Mouse (Mus musculus) kidney, postnatal 14 days (tissue): ENCODE data around the gene Myadm.

Experiments
- DNase-seq: peaks from one replicate; pipeline ENCODE4 v3.0.0; 2022; ENCODE audit warnings: mixed read lengths

The Myadm gene

DNA sequence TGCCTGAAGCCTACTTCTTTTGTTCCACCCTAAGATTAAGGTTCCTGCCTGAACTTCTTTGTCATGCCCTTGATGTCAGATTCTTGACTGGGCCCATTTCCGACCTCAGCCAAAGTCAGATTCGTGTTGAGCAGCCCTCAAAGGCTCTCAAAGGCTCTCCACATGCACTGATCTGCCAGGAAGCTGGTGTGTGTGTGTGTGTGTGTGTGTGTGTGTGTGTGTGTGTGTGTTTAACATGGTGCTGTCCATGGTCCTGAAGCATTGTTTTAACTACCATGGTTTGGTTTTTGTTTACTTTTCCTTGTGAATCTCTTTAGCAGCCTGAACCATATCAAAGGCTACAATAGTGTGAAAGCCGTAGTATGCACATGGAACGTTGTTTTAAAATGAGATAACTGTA is 39.1 kb downstream of the Myadm start:
- no peak for DNase-seq

DNA sequence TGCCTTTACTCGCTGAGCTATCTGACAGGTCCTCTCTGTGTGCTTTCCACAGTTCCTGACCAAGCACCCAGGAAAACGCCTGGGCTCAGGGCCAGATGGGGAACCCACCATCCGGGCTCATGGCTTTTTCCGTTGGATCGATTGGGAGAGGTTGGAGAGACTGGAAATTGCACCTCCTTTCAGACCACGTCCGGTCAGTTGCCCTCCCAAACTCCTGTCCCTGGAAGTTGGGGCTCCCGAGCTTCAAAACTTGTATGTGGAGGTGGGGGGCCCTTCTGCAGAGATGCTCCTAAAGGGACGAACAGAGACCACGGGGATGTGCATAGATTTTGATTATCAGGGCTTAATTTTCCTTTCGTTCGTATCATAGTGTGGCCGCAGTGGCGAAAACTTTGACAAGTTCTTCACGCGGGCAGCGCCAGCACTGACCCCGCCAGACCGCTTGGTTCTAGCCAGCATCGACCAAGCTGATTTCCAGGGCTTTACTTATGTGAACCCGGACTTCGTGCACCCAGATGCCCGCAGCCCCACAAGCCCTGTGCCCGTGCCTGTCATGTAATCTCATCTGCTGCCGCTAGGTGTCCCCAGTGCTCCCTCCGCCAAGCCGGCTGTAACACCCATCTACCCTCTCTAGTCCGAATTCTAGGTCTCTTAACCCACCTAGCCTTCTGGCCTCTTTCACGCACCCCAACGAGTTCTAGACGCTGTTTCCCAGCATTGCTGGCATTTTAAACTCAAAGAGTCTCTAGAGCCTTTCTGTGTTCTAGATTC is 41.1 kb downstream of the Myadm start:
- peak; percentile 80 for DNase-seq

GRCm38 (mm10) chr7:3331171-3331570 is 42.3 kb downstream of the Myadm start:
- no peak for DNase-seq

GRCm38 (mm10) chr7:3331581-3332223 is 42.8 kb downstream of the Myadm start:
- peak; percentile 74 for DNase-seq

DNA sequence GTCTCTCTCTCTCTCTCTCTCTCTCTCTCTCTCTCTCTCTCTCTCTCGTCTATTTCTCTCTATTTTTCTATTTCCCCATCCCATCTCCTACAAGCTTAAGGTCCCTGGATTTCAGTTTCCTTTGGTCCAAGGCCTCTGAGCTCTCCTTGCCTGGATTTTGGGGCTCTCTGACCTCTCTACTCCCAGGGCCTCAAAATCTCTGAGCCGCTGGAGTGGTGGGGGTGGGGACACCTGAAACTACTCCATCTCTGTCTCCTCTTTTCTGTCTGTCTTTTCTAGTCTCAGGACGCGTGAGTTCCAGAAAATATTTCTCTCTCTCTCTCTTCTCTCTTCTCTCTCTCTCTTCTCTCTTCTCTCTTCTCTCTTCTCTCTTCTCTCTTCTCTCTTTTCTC is 43.3 kb downstream of the Myadm start:
- DNase-seq, result no peak

DNA sequence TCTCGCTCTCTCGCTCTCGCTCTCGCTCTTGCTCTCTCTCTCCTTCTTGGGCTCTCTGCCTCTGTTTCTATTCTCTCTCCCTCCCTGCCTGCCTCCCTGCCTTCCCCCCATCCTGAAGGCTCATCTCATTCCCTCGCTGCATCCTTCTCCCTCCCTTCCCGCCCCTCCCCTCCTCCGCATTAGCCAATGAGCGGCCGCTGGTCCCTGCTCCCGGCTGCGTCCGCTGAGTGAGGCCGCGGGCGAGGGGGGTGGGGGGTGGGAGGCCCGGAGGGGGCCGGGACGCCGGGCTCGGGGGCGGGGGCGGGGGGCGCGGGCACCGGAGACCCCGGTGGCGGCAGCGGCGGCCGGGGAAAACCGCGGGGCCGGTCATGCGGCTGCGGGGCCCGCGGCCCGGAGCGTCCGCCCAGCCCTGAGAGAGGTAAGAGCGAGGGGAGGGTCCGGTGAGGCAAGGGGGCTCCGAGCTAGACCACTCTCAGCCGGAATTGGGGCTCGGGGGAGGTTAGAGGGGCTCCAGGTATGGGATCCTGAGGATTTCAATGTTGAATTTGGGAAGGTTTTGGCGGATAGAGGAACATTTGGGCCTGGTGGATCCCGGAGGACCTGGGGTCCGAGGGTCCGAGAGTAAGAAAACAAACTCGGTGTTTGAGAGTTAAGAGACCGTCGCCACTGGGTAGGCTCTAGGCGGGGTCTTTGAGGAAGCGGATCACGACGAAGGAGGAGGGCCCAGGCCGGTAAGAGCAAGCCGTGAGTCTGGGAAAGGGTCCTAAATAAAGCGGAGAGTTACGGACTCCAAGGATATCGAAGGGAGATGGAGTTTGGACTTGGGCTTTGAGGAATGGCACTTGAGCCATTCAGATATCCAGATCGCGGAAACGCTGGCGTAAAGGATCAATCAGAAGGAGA is 44.0 kb downstream of the Myadm start, which contains the start of gene Cacng7:
Gene Cacng7 (plus strand): TSS at position 337 of the 903 bp plus-strand sequence.
- peak; percentile 13 for DNase-seq

- no peak for DNase-seq
Measured at GRCm38 (mm10) chr7:3333542-3333941, 44.7 kb downstream of the Myadm start.

DNA sequence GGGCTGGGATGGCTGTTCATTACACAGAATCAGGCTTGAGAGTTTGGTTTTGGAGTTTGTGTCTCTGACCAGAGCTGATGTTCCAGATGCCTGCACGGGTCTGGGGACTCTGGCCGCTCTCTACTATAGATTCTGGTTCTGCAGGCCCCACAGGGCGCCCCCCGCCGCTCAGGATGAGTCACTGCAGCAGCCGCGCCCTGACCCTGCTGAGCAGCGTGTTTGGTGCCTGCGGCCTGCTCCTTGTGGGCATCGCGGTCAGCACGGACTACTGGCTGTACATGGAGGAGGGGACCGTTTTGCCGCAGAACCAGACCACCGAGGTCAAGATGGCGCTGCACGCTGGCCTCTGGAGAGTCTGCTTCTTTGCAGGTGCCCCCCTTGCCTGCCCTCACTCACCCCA is 47.5 kb downstream of the Myadm start:
- DNase-seq, result no peak

DNA sequence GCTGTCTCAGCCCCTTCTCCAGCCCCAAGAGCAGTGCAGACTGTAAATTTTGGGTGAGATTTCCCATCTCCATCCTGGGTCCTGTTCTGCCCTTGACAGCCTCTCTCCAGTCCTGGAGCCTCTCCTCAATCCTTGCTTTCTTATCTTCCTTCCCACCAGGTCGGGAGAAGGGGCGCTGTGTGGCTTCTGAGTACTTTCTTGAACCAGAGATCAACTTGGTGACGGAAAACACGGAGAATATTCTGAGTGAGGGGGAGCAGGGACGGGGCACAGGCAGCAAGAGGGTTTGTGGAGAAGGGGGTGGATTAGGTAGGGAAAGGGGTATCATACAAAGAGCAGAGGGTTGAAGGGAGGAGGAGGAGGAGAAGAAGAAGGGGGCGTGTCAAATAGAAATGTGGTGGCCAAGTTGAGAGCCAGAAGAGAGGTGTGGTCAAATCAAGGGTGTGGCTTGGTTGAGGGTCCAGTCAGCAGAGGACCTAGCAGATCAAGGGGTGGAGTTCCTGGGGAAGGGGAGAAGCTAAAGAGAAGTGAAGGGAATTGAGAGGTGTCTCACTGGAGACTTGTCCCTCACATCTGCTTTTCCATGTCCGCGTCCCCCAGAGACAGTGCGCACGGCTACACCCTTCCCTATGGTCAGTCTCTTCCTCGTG is 49.5 kb downstream of the Myadm start:
- no peak for DNase-seq

DNA sequence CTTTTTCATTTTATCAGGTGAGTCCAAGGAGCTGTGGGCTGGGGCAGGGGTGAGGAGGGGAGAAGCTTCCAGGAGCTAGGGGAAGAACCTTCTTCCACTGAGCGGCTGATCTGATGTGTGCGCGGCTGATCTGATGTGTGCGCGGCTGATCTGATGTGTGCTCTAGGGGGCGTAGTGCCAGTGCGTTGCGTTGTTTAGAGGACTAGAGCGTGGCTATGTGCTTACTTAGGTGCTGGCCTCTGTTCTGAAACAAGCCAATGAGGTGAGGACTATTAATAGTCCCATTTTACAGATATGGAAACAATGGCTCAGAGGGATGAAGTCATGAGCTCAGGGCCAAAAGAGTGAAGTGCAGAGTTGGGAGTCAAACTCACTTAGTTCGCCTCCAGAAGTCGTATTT is 50.1 kb downstream of the Myadm start:
- DNase-seq, result no peak

DNA sequence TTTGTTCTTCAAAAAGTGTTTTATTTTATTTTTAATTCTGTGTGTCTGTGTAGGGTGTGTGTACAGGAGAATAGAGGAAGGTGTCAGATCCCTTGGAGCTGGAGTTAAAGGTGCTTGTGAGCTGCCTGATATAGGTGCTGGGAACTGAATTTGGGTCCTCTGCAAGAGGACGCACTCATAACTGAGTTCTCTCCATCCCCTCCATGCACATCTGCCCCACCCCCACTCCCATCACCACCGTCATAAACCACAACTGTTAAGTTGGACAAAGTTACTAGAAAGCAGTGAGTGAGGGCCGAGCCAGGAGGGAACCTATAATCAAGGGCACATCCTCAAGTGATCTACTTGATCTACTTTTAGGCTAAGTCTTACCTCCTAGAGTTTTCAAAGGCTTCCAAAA is 55.0 kb downstream of the Myadm start:
- no peak for DNase-seq

GRCm38 (mm10) chr7:3345301-3345700 is 56.4 kb downstream of the Myadm start:
- no peak for DNase-seq

- no peak for DNase-seq
Measured at GRCm38 (mm10) chr7:3347366-3348287, 58.7 kb downstream of the Myadm start.

GRCm38 (mm10) chr7:3348326-3348725 is 59.4 kb downstream of the Myadm start:
- DNase-seq, result no peak

DNA sequence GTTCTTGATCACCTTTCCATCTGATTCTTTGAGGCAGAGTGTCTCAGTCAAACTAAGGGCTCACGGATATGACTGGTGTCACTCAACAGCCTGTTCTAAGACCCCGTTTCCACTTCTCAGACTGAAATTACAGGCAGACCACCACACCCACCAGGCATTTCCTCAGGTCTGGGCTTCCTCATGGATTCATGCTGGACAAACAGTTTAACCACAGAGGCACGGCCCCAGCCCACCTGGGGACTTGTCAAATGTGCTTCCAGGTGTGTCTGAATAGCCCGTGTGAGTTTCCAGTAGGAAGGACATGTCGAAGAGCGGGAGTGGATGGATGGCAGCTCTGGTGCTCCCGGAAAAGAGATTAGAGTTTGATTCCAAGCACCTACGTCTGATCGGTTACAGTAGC is 60.9 kb downstream of the Myadm start:
- DNase-seq, result no peak
